Mouse (Mus musculus) skeletal muscle tissue, adult 2 months (tissue): ENCODE results near the gene Slc25a21.

Source experiments
- DNase-seq: peaks from one replicate; pipeline ENCODE4 v3.0.0-alpha.2; 2012; ENCODE audit warnings: low read depth, low spot score

The Slc25a21 gene

DNA sequence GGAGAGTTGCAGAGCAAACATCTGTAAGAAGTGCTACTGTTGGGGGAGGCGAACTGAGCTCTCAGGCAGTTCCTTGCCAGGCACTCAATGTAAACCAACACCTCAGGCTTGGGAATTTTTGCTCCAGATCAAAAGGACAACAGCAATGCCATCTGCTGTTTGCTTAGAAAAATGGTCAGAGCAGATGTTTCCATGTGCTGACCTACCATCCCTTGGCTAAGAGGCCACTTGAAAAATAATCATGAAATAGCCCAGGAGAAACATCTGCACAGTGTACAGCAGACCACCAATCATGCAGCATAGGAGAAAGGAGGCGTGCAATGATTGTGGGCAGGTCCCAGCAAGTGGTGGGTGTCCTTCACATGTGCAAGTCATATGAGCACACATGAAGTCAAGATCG lies 180.9 kb downstream of the Slc25a21 start:
- DNase-seq: no peak

GRCm38 (mm10) chr12:57009010-57009409 lies 188.3 kb downstream of the Slc25a21 start:
- DNase-seq: no peak

DNA sequence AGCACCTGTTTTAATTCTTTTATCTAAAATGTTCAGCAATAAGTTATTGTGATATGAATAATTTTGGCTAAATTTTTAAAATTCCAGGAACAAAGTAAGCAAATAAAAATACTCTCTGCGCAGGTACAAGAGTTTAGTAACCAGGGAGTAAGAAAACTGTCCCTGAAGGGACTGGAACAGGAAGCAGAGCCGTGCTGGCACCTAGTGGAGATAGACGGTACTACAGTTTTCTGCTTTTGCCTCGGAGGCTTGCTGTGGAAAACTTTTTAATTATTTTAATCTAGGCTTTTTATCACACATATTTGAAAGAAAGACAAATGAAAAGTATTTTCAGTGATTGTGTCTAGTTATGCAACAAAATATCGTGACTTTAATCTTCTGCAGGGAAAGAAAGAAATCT lies 211.2 kb downstream of the Slc25a21 start:
- DNase-seq: peak; percentile 2

DNA sequence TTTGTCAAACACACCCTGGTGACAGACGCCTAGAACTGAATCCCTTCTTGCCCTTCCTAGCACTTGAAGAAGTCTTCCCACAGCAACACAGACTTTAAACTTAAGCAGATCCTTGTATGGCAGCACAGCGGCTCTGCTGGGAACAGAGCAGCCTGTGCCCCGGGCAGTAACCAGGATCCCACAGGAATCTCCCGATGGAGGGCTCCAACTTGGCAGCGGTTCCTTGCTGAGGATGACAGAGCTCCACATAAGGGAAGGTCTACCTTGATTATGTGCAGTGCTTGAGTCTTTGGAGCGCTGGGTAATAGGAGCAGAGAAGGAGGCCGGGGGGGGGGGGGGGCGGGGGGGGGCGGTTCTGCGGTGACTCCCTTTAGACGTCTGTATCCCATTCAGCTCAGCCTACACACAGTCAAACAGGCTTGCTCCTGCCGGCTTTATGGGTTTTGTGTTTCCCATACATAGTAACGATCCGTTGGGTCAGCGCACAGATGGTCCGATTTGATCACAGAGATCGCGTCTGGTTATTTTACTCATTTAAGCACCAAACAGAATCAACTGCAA lies 215.1 kb downstream of the Slc25a21 start:
- no peak for DNase-seq

DNA sequence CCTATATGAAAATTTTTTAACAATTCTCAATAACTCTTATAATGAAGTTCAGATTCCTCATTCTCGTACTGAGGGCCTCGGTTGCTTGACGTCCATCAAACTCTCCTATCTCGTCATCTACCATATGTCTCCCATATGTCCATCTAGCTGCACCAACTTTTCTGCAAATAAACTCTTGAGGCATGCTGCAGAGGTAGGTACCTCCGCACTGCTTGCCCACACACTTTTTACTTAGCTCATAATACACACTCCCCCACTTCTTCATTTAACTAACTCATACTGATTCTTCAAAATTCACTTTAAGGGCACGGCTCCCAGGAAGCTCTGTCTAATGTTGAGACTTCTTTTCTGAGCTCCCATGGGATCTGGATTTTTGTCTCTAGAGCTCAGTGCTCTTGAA lies 222.0 kb downstream of the Slc25a21 start:
- DNase-seq: no peak

DNA sequence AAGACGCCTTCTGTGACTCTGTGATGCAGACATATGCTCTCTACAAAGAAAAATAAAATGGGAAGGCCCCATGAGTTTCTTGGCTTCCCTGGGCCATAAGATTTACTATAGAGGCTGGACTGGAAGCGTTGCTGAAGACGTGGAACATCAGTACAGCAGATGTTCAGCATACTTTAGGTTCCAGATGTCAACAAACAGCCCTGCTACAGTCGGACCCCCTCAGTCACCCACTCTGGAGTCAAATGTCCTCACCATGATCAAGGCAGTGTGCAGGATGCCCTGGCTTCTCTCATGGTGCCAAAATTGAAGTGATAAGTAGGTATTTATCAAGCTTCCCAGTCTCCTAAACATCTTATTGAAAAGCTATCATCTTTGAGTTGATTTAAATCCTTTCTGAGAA lies 234.0 kb downstream of the Slc25a21 start:
- DNase-seq: no peak

- DNase-seq: no peak
Observed at GRCm38 (mm10) chr12:56959230-56960051, 237.8 kb downstream of the Slc25a21 start.

- no peak for DNase-seq
Observed at GRCm38 (mm10) chr12:56958244-56958643, 239.0 kb downstream of the Slc25a21 start.

- DNase-seq: no peak
Observed at GRCm38 (mm10) chr12:56951749-56952657, 245.3 kb downstream of the Slc25a21 start.

GRCm38 (mm10) chr12:56944265-56944664 lies 253.0 kb downstream of the Slc25a21 start:
- DNase-seq: no peak

GRCm38 (mm10) chr12:56940861-56941260 lies 256.4 kb downstream of the Slc25a21 start:
- no peak for DNase-seq

DNA sequence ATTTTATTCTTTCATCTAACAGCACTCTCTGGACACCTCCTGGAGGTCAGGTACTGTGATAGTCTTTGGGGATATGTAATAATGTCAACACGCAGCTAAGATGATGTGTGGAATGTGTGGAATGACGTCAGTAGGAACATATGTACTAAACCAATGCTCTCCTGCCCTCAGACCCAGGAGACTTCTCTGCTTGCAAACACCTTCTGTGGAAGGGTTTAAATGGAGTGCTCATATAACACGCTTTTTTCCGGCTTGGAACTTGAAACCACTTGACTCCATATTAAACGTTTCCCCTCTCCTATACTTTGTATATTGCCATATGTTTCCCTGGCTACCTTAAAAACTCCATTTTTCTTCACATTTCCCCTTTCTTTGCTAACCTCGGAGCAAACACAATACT lies 279.1 kb downstream of the Slc25a21 start:
- no peak for DNase-seq

DNA sequence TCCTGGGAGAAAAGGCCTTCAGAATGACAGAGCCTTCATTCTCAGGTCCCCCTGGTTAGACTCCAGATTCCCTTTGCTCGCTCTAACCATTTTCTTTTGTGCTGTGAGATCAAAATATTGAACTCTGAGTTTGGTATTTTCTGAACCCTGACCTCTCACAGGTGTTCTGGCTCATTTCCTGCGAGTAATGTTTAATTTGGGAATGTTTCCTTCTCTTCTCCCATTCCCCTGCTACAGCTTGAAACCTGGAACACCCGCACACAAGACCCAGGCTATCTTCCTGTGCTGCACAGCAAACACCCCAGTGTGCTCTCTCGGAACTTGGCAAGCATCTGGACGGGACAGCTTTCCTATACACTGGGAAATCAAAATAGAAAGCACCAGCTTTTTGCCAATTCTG lies 290.8 kb downstream of the Slc25a21 start:
- no peak for DNase-seq

- DNase-seq: no peak
Observed at GRCm38 (mm10) chr12:56905652-56906305, 291.5 kb downstream of the Slc25a21 start.

DNA sequence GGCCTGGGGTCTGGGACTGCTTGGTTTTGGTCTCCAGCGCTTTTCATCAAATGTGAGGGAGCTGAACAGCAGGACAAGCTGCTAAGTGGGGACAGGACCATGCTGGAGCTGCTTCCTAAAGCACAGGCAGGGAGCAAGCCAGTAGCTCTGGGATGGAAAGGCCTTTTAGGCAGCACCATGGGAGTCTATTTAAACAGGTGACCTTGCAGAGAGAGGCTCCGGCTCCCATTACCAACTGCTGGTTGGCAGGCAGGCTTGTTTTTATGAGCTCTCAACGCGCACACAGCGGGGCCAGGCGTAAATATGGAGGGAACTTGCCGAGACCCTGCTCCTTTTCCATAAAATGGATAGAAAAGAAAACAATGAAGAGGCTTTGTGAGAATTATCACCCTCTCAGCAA lies 292.1 kb downstream of the Slc25a21 start:
- DNase-seq: no peak

DNA sequence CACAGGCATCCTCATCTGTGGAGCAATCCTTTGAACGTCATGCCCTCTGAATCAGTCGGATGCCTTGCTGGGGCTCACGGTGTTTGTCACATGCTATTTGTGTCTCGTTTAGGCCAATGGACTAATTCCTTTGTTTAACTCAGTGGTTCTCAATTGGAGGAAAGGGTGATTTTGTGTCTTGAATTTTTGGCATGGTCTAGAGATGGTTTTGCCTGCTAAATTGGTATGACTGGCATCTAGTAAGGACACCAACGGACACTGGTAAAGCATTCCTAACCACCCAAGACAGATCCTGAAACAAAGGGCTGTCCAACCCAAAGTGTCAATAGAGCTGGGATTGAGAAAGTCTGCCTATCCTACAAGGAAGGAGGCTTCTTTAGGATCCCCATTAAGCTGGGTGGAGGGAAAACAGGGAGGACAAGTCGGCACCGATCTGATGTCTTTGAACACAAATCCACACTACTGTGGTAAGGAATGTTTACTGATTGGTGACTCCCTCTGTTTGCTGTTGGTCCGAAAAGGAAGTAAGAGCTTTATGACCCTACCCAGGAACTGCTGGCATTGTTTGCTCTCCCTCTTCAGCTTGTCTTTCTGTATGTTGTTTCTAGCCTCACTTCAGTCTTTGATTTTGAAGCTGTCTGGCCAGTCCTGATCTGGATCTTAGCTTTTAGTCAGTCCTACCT lies 294.4 kb downstream of the Slc25a21 start:
- DNase-seq: no peak

DNA sequence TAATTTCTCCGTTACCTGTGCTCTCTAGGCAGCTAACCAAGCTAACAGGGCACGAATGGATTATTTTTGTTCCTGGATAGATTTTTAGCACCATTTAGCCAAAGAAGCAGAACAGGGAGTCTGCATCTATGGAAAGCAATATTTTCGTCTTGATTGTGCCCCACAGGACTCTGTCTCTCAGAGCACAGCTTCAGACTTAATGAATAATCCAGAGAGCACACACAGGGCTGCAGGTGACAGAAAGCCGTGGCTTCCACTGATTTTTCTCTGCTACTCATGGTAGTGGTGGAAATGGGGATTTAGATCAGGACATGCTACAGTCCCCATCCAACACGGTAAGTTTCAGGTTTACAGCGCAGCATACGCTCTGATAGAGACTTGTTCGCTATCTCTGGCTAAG lies 299.3 kb downstream of the Slc25a21 start:
- DNase-seq: no peak

- no peak for DNase-seq
Observed at GRCm38 (mm10) chr12:56897221-56897937, 299.9 kb downstream of the Slc25a21 start.

DNA sequence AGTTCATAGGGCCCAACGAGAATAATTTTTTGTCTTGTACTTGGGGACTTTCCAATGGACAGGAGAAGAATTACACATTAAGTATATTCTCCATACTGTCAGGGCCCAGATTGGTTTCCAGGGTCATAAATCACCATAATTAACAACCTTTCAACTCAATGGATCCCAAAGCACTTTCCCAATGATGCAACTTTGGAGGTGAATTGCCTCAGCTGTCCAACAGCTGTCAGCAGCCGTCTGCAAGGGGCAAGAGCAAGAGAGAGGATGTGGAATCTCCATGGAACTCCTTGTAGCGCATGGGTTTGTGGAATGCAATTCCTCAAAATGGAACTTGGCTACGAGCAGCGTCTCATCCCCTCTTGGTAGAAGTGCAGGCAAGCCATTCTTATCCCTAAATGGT lies 302.3 kb downstream of the Slc25a21 start:
- no peak for DNase-seq

DNA sequence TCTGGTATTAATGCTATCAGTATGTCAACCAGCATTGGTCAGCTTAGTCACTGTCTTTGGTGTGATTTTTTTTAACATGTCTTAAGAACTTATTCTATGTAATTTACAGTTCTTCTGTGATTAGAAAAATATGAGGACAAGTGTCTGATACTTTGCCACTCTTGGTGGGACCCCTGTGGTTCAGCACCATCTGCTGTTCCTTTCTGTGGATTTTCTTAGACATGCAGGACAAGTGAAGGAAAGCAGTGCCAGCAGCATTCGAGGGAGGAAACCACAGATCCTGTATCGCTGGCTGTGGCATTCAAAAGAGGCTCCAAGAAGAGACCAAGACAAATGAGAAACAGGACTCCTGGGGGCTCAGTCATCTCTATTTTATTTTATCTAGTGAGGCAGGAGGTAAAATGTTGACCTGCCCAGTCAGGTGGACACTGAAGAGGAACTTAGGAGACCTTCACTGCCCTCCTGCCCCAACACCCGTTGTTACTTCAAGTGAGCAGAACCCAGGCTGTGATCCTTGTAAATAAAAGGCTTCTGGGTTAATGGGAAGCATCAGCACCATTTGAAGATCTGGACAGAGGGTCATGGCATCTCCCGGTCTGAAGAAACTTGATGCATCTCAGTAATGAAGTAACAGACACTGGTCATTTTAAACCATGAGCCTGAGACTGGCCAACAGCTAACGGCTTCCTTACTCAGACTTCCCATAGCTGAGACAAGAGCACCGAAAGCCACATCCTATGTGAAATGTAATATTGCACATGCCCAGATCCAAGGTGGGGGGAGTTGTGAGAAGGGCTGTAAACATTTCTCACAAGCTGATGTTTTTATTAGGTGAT lies 306.2 kb downstream of the Slc25a21 start:
- DNase-seq: no peak
